Mouse (Mus musculus): Measurements from ENCODE around the gene A630076J17Rik.
A peak's percentile ranks its signal among the peaks of the same experiment; 100 is the strongest.

The A630076J17Rik gene

DNA sequence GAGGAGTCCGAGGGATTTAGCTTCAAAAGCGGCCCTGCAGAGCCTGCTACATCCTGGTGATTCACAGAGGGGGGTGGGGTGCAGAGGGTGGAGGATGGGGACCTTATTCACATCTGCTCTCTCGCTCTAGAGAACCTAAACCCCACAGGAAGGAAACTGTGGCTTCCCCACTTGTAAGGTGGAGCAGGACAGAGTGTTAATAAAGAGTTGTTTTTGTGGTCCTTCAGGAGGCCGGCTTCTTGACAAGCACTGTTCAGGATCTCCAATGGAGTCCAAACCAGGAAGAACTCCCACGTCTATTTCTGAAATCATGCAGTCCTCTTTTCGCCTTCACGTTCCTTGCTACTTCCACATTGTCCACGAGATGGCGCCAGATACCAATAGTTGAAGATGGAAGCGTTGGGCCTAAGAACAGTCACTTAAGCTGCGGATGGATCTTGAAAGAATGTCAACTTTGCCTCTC lies 3.0 kb downstream of the A630076J17Rik start:
- DNase-seq = peak; percentile 62

DNA sequence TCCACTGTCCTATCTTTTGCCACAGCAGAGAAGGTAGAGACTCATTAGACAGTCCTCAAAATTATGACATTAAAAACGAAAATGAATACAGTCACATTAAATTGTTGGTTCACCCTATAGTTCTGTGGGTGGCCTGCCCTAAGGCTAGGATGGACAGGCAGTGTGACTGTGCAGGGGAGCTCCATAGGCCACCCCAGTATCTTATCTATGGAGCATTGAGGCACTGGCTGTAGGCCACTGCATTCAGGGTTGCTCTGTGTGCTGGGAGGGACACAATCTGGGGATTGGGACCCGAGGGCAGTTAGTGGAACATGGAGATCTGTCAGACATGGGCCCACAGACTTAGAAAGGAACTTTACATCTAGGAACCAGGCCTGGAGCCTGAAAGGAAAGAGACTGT lies 3.5 kb downstream of the A630076J17Rik start:
- DNase-seq = no peak

DNA sequence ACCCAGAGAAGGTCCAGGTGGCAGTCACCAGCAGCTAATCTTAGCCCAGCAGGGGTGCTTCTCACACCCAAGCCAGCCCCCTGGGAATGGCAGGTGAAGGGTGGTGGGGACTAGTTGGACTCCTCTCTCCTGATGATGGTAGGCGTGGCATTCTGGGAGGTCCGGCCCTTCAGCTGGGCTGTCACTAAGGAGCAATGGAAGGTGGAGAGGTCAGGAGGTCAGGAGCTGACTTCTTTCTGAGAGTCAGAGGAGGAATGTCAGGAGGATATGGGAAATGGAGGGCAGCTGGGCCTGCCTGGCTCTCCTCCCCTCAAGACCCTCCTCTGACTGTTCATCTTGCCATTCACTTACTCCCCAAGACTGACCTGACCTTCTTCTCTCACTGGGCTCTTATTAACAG lies 7.6 kb downstream of the A630076J17Rik start:
- DNase-seq = no peak

DNA sequence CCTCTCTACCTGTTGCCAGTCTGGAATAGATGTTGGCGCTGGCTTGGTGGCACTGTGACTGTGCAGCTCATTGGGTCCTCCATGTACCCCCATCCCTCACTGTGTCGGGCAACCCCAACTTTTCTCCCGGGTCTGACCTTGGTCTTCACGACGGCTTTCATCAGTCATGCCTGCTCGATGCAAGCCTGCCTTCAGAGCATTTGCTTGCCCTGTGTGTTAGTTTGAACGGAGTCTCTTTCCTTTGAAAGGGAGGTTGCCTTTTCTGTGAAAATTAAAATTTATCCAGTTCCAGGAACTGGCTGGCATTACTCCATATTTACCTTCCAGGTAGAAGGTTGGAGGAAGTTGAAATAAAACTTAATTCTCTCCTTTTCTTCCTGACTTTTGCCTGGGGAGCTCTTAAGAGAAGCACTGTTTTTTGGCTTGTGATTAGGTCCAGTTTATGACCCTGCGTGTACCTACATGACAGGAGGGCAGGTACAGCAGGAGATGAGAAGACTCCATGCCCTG lies 8.1 kb downstream of the A630076J17Rik start:
- DNase-seq = no peak

DNA sequence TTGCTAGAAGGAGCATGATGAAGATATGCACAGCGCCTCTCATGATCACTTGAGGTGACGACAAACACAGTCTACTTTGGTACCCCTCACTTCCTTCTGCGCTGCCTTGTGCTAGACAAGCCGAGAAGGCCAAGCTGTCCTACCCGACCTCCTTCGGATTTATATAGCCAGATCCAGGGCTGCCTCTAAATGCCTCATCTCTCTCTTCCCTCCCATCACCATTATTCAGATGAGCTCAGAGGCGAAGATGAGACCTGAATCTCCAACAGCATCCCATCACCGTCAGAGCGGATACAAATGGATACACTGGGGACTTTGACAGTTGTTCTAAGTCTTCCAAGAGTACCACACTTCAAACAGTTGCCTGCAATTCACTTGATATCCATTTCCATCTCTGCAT lies 9.2 kb downstream of the A630076J17Rik start, which contains the start of gene Prok1:
Gene Prok1 (minus strand): TSS at position 101 of the 400 bp plus-strand sequence.
- DNase-seq = no peak

DNA sequence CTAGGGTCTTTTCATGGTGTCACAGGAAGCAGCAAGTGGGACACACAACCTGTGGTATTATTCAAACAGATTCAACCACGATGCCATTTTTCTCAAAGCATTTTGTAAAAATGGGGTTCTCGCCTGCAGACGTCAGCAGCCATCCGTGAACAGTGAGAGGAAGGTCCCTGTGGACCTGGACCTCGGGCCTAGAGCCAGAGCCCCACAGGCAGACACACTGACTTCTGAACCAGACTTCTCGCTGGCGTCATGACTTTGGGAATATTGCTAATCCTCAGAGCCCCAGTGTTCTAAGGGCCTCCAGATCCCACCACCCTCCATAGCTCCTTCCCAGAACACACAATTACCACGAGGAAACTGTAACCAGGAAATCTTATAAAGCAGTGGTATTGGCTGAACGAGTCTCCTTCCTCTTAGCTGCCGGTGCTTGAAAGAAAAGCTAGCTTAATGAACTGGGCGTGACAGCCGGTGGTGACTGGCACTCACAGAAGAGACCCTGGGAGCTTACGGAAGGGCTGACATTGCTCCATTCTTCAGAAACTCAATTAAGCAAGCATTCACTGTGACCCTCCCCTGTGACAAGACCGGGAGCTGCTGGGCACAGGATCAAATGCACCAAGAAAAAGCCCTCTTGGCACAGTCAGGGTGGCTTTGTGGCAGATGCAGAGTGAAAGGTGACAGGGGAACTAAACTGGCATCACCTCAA lies 11.1 kb downstream of the A630076J17Rik start:
- no peak for DNase-seq

DNA sequence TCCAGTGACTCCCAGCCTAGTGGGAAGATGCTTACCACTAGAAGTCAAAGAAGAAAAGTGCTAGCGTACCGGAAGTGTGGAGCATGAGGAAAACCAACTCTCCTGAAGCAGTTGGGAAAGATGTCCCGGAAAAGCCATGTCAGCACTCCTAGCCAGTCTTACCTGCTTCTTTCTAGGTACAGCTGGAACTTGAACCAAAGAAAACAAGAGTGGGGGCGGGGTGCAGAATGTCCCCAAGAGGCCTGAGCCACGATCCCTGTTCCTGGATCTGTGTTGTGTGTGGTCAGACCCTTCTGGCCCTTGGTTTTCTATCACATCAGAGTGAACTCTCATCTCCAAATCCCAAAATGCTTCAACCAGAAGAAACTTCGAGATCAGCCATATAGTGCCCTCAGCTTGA lies 16.5 kb downstream of the A630076J17Rik start:
- no peak for DNase-seq

DNA sequence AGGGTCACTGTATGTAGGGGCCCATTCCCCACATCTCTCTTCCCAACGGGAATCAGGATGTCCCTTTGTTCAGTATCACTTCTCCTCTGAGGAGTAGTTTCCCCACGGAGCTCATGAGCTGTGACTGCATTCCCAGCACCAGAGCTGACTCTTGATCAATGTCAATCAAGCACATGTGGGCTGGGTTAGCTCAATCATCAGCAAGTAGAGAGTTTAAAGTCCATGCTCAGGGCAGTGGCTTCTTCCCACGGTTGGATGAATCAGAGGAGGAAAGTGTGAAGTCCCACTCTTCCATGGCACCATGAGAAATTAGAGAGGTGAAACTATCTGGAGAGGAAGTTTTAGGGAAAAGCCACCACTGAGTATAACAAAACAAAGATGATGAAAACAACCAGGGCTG lies 18.6 kb downstream of the A630076J17Rik start:
- DNase-seq = no peak

DNA sequence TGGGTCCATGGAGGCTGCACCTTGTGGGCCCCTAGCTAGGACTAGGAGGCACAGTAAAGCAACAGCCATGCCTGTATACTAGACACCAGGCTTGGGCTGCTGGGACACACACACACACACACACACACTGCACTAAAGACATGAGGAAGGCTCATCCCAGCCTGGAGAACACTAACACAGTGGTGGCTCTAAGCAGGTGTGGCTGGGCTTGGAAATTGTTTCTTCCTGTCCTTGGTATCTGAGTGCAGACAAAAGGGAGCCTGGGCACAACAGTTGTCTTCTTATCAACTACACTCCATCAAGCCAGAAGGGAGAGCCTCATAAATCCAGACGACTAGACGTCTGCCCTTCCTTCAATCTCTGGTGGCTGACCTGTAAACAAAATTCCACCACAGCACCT lies 19.9 kb downstream of the A630076J17Rik start:
- no peak for DNase-seq

DNA sequence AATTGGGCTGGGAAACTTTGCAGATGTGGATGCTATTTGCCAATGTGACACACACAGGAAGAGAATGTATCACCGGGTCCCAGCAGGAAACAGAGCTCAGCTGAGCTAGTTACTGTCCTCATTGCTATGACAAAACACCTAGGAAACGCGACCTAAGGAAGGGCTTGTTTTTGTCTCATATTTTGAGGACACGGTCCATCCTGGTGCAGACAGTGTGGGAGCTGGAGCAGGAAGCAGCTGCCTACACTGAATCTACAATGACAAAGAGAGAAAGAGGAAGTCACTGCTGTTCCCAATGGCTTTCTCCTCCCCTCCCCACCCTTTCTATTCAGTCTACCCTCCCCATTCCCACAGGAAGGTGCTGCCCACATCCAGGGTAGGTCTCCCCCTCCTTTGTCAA lies 21.6 kb downstream of the A630076J17Rik start:
- DNase-seq = no peak

DNA sequence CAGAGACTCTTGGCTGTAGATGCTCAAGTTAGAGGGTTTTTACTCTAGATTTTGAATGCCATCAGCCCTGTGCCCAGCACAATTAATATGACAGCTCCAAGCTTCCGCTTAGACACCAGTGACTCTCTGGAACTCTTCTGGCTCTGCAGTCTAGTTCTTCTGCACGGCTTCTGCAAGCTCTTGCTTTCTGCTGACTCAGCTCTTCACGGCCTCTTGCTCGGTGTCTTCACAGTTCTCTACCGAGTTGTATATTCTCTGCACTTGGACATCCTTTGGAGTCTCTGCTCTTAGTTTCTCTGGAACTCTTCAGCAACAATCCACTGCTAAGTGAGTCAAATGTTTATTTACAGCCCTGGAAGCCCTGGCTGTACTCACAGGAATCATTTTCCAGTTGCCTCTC lies 23.5 kb downstream of the A630076J17Rik start:
- DNase-seq = no peak

DNA sequence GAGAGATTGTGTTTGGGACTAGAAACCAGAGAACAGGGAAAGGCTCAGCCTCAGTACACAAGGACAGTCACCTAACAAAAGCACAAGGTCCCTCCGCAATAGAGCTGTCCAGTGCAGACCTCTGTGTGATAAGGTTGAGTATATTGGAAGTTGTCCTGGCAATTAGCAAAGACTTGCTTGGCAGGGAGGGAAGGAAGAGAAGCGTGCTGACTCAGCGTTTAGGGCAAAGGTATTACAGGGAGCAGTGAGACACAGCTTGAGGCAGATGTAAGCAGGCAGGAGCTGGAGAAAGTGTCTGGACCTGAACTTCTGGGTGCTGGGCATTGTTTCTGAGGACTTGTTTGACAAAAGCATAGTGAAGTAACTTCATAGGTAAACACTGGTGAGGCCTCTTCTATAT lies 25.6 kb downstream of the A630076J17Rik start:
- DNase-seq = no peak

DNA sequence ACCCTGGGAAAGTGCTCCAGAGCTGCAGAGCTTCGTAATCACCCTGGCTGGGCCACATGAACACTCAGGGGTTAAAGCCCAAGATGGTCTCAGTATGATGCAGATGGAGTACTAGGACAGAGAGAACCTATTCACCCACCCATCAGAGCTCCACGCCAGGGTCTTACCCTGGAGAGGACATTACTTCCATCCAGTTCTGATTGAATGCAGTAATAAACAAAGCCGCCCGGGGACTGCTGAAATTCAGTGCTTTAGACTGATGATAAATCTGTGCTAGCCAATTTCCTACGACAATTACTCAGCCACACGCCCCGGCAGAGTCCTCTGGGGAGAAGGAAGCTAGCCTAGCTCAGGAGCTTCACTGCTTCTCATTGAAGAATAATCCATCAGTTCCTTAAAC lies 26.3 kb downstream of the A630076J17Rik start:
- no peak for DNase-seq

DNA sequence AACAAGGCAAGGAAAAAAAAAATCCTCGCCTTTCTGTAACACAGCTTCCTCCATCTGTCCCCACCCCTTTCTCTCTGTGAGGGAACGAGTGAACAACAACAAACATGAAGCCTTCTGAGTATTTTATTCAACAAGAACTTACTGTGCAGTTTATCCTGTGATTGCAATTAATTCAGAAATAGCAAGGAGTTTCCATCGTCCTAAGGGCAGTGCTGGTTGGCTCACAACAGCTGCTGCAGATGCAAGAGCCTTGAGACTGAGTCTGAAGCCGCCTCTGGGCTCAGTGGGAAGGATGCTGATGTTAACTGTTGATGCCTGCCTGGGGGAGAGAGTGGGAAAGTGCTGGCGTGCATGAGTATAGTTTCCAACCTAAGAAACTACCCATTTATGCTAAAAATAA lies 27.5 kb downstream of the A630076J17Rik start:
- DNase-seq = no peak

DNA sequence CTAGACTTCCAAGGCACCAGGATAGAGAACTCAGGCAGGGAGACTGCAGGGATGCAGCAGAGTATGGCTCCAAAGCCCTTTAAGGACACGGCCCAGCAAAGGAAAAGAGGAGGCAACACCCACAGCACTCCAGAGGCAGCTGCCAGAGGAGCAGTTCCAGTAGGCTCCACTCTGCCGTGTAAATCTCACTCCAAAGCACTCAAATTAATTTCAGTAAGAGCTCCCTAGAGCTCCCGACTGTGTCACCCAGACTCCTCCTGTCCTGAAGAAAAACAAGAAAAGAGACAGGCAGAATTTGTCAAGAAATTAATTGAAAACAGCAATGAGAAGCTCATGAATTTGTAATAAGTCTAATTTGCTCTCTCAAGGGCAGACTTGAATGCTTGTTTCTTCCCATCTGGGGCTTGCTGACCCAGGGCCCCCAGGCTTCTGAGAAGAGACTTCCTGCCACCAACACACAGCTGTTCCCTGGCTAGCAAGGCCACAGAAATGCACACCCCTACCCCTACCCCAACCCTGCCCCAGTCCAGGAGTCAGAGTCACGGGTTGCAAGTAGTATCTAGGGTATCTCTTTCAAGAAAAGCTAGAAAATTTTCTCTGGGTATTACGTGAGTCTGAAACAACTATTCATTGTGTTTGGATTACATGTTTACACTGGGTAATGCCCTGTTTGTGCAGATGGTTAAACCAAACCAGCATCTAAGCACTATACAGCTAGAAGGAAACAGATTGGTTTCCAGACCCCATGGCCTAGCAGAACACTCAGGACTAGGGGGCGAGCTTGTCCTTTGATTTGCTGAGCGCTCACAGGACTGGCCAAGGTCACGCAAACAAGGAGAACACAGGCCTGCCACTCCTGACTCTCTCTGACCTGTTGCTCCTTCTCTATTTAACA lies 30.8 kb downstream of the A630076J17Rik start:
- DNase-seq = no peak

DNA sequence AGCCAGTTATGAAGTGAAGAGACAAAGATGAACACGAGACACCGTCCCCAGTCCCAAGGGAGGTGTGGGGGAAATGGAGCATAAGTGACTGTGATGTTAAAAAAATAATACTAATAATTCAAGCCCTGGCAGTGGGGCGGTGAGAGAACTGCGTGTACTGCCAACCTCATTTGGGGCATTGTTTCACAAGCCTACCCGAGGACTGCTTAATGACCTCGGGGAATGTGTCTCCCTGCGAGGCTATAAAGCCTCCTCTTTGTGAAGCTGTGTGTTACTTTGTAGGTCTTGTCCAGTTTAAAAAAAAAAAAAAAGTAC lies 31.4 kb downstream of the A630076J17Rik start:
- DNase-seq = no peak

DNA sequence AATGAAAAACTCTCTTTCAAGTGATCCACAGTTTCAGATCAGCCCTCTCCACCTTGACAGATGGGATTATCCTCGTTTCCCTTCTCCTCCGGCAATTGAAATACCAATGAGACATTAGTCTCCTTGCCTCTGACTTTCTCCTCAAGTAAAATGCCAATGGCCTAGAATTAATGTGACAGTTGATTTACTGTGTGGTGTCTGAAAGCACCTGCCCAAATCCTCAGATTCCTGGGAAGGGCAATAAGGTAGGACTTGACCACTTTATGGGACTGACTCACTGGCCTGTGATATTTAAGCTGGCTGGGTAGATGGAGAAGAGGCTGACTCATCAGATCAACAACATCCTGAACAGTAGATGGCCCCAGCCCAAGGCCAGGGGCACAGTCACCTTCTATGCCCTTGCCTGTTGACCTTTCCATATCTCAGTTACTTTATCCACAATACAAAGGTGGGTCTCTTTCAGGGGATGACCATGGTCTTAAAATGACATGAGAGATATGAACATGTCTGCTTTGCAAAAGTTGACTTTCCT lies 36.5 kb downstream of the A630076J17Rik start:
- DNase-seq = no peak

DNA sequence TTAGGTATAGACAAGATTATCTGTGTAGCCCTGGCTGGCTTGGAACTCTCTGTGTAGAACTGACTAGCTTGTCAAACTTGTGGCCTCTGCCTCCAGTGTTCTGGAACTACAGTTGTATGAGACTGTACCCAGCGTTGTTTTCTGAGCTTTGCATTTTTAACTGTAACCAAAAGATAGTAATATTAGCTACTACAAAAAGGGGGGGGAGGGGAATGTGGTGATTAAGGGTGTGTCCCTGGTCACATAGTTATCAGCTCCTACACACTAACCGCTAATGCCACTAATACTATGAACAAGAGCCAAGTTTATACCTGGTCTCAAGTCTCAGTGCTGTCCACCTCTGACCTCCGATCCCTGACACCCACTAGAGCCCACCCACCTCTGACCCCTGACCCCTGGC lies 42.0 kb downstream of the A630076J17Rik start:
- DNase-seq = no peak

DNA sequence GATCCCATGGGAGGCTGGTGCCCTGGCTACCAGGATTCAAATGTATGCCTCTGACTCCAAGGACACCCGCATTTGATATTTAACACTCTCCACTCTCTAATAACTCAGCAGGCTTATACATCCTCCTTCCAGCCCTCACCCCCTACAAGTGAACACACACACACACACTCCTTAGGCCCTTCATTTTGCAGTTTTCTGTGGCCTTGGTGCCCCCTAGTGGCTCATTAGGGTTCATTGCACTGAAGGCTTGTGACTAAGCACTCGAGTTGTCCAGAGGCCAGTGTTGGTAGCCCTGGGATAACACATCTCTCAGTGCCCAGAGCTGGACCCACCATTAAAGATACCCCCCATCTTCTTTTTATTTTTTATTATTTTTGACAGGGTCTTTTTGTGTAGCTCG lies 43.4 kb downstream of the A630076J17Rik start:
- peak; percentile 54 for DNase-seq

DNA sequence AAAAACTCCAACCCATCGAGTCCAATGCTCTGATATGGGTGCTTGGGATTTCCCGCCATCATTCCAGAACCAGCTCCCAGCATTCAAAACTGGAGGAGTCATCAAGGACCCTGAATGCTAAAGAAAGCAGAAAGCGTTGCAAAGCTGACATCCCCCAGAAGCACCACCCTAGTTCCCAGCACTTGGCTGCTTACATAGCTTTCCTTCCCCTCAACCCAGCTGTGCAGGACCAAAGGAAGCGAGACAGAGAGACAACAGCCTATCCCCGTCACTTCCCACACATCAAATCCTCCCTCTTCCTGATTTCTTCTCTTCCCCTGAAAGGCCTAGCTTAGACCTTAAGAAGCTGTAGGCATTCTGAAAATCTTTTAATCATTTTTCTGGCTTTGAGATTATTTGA lies 44.9 kb downstream of the A630076J17Rik start:
- DNase-seq = no peak

DNA sequence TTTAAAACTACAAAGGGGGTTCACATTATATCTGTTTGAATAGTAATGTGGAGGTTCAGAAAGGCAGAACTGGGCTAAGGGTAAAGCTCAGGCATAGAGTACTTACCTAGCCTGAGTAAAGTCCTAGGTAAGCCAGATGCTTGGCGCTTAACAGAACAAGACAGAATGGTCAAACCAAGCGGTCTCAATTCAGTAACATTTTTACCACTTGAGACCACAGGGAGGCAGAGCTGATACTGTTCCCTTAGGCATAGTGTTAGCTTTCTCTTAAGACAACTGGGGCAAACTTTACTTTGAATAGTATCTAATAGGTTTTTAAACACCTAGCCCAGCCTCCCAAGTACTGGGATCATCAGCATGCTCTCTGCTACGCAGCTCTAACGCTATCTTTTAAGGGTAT lies 45.6 kb downstream of the A630076J17Rik start:
- DNase-seq = no peak

DNA sequence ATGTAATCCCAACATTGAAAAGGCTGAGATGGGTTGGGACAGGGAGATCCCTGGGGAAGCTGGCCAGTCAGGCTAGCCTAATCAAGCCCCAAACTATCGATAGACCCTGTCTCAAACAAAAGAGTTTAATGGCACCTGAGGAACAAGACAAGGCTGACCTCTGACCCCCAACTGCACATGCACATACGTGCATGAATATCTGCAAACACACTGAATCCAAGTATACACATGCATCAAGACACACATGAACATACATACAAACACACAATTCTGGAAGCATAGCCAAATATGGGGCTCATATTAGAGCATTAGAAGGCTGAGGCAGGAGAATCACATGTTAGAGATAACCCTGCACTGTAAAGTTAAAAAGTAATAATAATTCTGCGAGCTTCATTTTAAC lies 46.2 kb downstream of the A630076J17Rik start:
- DNase-seq = no peak

DNA sequence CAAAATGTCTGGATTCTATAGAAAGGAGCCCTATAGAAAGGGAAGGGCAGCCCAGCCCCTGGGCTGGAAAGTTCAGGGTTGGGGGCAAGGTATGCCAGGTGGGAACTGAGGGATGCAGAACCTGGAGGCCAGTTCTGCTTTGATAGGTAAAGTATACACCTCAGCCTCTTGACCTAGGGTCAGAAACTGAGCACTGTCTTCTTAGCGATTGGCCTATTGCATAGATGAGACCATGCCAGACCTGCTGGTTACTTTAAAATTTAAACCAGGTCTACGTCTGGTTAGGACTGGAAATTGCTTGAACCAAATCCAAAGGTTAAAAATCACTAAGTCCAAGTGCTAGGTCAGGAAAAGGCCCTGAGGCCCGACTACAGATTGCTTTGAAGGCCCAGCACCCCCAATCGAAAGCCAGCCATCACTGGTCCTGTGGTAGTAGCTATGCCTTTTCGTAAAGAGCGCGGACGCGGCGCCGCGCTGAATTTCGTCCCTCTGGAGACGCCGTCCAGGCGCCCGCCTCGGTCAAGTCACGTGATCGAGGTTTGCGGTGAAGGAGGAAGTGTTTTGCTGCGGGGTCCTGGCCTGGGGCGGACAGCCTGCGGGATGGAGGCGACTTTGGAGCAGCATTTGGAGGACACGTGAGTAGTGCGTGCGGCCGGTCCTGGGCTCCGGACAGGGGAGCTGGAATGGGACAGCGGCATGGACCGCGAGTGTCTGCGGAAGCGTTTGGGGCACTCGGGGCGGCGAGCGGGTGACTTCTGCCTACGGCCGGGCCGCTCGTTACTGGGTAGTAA lies 48.3 kb downstream of the A630076J17Rik start, which contains the start of gene Lamtor5:
Gene Lamtor5 (plus strand): TSS at position 380 of the 791 bp plus-strand sequence.
- DNase-seq = peak; percentile 89

Data from cerebellum, adult 11 months (tissue).